Mouse (Mus musculus) testis, postnatal 14 days (tissue): ENCODE results near the gene Dapk3.
A peak's percentile ranks its signal among the peaks of the same experiment; 100 is the strongest.
"Not testable (repeated sequence)": the region's sequence is repeated elsewhere in the genome, so short reads cannot be mapped to it uniquely, and the experiment has no call there.

Experiments used
- DNase-seq: peaks from one replicate; pipeline ENCODE4 v3.0.0; 2021; ENCODE audit warnings: low spot score

Dapk3 gene

DNA sequence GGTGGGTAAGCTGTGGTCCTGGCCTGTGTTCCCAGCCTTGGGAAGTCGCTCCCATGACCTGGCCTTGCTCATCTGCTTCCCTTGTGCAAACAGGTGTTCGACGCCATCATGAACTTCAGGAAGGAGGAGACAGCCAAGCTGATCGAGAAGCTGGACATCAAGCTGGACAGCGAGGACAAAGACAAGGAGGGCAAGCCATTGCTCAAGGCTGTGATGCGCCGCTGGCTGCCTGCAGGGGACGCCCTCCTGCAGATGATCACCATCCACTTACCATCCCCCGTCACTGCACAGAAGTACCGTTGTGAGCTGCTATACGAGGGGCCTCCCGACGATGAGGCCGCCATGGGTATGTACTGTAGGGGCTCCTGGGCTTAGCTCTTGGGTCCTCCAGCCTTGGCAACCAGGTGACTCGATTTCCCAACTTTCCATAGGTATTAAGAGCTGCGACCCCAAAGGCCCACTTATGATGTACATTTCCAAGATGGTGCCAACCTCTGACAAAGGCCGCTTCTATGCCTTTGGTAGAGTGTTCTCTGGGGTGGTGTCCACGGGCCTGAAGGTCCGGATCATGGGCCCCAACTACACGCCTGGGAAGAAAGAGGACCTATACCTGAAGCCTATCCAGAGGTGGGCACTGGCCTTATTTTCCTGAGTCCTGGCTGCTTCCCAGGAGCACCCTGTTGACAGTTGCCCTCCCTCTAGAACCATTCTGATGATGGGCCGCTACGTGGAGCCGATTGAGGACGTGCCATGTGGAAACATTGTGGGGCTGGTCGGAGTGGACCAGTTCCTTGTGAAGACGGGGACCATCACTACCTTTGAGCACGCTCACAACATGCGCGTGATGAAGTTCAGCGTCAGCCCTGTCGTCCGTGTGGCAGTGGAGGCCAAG, 3.1 kb upstream of the Dapk3 start:
- no peak for DNase-seq

DNA sequence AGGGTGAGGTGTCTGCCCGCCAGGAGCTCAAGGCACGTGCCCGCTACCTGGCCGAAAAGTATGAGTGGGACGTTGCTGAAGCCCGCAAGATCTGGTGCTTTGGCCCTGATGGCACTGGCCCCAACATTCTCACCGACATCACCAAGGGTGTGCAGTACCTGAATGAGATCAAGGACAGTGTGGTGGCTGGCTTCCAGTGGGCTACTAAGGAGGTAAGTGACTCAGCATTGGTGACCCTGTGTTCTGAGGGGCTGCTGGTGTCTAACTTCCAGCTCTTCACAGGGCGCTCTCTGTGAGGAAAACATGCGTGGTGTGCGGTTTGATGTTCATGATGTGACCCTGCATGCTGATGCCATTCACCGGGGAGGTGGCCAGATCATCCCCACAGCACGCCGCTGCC, 1.9 kb upstream of the Dapk3 start:
- no peak for DNase-seq

DNA sequence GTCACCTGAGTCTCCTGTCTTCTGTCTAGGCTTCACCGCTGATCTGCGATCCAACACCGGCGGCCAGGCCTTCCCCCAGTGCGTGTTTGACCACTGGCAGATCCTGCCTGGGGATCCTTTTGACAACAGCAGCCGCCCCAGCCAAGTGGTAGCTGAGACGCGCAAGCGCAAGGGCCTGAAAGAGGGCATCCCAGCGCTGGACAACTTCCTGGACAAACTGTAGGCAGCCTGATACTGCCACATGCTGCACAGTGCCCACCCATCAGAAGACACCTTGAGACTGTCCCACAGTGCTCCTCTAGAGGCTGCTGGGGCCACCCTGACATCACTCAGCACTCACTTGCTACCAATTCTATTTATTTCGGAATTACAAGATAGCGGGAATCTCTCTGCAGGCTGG, 945 bp upstream of the Dapk3 start:
- not testable (repeated sequence) for DNase-seq

DNA sequence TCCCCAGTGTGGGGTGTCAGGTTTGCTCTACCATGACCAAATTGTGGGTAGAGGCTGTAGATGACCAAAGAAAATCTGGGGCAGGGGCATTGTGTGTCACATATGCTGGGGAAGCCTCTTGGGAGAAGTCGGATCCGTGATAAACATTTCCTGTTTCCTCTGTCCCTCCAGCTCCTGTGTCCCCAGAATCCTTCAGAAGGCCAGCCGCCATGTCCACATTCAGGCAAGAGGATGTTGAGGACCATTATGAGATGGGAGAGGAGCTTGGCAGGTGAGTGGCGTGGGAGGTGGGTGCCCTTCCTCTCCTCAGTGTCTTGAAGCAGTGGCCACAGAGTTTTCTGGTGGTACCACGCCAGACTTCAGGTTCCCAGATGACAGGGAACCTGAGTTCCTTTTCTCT, 1.0 kb downstream of the Dapk3 start, which contains the start of gene 4930442H23Rik:
Gene 4930442H23Rik, minus strand, starts transcription at position 45 of the 400 bp plus-strand sequence.
- DNase-seq: no peak

DNA sequence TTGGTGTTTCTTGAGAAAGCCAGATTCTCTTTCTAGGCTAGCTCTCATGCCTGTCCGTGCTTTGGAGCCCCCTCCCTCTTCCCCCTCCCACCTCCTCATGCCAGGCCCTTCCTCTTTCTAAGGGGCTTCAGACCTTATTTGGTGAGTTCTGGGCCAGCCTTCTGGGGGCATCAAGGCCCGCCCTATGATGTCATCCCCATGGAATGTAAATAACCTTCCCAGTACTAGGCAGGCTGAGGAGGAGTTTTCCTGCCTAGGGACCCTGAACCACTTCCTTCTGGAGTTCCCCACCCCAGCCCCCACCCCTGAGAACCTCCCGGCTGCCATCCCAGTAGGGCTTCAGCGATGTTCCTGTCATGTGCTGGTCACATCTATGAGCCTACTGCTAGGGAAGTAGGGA, 2.0 kb downstream of the Dapk3 start:
- DNase-seq: no peak

DNA sequence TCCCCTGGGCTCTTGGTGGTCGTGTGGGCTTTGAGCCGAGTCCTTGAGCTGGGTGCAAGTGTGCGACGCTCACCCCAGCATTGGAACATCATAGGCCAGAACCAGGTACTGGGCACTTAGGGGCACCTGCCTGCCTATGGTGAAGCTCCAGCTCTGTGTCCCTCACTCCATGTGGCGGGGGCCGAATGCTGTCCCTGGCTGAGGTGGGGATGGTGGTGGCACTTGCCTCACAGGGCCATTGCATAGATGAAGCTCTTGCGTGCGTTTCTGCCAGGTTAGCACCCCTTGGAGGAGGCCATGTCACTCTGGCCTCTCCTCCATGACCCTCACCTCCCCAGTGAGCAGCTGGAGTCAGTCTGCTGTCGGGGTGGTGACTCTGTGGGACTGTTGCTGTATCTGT, 4.4 kb downstream of the Dapk3 start:
- DNase-seq: no peak

DNA sequence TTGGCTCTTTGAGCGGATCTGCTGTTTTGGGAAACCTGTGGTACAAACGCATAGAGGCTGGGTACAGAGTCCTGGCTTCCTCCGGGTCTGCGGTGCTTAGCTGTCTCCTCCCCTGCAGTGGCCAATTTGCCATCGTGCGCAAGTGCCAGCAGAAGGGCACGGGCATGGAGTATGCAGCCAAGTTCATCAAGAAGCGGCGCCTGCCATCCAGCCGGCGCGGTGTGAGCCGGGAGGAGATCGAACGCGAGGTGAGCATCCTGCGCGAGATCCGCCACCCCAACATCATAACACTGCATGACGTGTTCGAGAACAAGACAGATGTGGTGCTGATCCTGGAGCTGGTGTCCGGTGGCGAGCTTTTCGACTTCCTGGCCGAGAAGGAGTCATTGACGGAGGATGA, 7.0 kb downstream of the Dapk3 start:
- DNase-seq: no peak

DNA sequence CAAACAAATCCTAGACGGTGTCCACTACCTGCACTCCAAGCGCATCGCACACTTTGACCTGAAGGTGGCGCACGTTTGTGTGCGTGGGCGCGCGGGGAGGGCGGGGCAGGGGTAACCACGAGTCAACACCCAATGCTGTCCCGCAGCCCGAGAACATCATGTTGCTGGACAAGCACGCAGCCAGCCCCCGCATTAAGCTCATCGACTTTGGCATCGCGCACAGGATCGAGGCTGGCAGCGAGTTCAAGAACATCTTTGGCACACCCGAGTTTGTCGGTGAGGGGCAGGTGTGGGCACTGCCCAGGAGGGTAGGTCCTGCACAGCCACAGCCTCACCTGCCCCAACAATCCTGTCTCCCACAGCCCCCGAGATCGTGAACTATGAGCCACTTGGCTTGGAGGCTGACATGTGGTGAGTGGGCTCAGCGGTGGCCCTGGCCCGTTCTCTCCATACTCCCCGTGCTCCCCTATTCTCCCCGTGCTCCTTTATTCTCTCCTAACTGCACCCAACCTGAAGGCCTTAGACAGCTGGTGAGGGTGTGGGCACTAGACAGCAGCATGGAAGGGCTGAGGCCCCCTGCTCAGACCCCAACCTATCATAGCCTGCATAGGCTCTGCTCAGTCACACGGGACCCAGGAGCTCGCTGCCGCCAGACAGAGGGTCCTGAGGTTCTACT, 7.6 kb downstream of the Dapk3 start:
- DNase-seq: no peak

DNA sequence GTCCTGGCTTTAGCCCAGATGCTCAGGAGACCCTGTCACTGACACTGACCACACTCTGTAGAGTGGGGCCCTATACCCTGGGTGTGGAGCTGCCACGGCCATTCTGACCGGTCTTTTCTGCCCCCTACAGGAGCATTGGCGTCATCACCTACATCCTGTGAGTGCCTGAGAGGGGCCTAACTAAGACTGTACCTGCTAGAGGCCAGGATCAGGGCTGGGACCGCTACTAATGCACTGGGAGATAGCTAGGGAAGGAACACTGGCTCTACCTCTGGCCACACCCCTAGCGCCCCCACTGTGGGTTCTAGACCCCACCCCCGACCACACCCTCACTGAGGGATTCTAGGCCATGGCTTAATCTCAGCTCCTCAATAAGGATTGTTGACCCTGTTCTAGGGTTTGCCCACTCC, 8.1 kb downstream of the Dapk3 start:
- no peak for DNase-seq

DNA sequence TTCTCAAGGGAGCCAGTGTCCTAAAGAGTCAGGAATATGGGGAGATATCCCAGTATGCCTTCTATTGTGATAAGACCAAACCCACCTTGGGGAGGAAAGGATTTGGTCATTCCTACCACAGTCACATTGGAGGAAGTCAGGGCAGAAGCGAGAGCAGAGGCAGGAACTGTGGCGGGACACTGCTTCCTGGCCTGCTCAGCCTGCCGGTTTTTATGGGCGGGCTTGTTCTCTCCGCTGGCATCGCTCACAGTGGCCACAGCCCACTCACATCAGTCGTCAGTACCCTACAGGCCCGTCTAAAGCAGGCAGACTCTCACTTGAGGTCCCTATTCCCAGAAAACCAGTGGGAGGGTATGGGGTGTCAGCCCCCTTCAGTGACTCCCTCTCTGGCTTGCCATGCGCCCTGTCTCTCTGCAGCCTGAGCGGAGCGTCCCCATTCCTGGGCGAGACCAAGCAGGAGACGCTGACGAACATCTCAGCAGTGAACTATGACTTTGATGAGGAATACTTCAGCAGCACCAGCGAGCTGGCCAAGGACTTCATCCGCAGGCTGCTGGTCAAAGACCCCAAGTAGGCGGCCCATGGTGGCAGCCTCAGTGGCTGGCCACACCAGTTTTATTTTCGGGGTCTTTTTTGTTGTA, 8.7 kb downstream of the Dapk3 start:
- no peak for DNase-seq

DNA sequence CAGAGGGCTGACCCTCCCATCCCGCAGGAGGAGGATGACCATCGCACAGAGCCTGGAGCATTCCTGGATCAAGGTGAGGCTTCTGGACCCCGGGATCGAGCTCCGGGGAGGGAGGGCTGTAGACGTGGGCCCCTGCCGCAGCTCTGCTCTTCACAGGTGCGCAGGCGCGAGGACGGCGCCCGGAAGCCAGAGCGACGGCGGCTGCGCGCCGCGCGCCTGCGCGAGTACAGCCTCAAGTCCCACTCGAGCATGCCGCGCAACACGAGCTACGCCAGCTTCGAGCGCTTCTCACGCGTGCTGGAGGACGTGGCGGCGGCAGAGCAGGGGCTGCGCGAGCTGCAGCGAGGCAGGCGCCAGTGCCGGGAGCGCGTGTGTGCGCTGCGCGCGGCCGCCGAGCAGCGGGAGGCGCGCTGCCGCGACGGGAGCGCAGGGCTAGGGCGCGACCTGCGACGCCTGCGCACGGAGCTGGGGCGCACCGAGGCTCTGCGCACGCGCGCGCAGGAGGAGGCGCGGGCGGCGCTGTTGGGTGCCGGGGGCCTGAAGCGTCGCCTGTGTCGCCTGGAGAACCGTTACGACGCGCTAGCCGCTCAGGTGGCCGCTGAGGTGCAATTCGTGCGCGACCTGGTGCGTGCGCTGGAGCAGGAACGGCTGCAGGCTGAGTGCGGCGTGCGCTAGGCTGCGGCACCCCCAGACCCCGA, 9.6 kb downstream of the Dapk3 start:
- DNase-seq: peak; percentile 79

DNA sequence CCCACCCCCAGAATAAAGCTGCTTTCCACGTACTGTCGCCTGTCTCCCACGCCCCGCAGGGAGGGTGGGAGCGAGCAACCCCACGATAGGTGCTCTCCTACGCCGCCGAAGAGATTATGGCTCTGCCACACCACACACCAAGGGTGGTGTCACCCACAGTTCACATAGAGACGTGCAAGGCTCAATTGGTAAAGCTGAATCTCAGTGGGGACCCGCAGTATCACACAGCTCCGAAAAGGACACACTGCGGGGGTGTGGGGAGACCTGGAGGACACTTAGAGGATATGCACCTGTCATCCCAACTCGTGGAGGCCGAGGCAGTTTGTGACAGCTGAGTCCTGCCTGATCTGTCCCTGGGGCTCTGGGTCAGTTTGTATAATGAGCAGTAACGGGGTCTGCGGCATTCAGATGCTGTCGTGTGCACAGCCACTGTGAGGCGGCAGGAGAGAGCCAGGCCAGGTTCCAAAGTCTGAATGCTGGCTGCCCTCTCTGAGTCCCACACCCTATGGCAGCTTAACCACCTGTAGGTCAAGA, 10.2 kb downstream of the Dapk3 start:
- no peak for DNase-seq

DNA sequence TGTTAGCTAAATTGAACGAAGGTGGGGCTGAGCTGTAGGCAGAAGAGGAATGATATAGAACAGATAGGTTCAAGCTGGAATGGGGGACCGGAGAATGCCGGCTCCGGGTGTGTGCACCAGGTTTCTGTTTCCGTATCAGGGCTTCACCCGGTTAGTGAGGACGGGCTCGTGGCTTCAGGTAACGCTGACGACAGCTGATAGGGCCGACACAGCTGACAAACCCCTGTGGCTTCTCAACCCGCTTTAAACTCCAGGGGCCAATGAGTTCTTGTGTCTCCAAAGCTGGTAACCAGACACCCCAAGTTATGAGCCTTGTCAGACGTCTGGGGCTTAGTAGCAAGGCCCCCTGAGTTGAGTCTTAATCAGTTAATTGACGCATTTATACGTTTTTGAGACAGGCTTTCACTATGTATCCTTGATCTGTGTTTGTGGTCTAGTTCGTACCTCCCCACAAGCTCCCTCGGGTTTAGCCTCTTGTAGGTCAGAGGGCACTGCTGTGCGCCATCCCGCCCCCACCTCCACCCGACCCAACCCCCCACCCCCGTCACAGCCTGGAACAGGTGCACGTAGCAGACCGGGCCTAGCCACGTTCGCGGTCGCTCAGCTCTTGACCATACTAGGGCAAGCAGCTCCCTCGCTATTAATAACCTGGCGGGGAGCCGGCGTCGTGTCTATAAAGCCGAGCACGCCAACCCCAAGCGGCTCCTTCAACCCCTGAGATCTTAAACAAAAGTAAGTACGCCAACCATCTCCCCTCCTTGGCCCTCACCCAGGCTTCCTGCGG, 11.4 kb downstream of the Dapk3 start:
- DNase-seq: peak; percentile 56

DNA sequence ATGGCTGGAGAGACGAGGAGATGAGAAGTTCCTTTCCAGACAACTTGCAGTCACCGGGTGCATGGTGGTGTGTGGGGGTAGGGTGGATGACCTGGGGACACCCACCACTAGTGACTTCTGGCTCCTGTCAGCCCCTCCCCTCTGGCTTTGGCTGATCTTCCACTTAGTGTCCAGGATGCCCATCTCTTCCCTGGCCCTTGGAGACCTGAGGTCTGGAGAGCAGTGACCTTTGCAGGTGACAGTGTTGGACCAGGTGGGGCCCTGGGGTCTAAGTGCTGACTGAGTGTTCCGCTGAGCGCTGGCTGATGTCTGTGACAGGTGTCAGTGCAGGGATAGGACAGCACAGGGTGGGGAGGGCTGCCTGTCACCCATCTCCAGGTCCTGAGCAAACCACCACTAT, 12.5 kb downstream of the Dapk3 start:
- no peak for DNase-seq

DNA sequence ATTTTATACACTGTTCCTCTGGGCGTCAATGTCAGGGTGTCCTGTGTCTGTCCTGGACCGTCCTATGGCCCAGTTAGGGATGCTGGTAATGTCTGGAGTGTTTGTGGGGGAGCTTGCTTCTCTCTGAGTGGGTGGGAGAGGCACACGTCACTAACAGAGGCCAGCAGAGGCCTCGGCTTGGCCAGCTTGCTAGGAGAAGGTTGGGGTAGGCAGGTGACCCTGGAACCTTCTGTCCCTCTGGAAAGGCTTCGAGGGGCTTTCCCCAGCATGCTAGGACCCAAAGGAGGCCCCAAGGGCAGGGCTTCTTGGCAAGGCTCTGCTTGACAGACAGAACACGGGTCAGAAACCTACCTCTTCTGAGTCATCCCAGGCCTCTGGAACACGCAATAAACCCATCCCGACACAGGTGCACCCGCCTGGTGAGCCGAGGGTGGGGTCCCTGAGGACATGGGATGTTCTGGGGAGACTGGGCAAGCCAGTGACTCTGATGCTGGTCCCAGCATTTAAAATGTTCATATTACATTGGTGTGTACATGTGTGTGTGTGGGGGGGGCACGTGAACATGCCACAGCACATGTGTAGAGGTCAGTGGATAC, 13.8 kb downstream of the Dapk3 start:
- no peak for DNase-seq

DNA sequence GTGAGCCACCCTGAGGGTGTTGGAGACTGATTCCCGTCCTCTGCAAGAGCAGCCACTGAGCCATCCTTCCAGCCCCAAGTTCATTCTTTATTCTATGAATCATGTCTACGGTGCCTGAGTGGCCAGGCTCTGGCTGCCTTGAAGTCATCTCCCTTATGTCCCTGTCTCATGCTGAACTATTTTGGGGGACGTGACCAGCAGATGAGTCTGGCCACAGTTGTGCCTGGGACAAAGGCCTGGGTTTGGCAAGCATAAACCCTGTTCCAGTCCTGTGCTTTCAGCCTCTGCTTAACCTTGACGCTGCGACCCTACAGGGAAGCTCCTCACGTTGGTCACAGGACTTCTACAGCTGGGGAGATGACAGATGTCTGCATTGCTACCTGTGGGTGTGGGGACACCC, 14.5 kb downstream of the Dapk3 start:
- no peak for DNase-seq

DNA sequence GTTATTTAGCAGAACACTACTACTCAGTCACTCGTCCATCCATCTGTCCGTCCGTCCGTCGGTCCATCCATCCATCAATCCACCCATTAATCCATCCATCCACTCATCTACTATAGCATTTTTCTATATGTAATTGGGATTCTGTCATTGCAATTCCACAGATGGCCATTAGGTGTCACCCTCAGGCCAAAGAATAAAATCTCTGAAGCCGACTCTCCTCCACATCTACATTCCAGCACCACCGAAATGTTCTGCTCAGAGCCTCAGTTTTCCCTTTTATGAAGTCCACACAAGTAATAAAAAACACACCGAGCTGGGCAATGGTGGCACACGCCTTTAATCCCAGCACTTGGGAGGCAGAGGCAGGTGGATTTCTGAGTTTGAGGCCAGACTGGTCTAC, 15.4 kb downstream of the Dapk3 start:
- DNase-seq: no peak

DNA sequence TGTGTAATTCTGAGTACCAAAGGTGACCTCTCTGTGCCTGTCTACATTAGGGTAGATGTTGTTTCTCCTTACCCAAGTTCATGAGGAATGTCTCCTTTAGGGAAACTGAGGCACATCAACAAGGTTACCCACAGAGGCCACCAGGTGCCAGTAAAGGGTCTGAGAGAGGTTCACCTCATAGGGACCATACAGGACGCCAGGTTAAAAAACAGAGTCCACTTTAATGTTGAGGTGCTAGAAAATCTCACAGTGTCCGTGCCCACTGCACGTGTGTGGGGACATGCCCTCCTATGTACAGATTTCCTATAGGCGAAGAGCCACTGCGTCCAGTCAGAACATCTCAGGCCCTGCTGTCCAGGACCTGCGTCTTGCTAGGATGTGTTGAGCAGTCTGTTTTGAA, 16.2 kb downstream of the Dapk3 start:
- DNase-seq: no peak

DNA sequence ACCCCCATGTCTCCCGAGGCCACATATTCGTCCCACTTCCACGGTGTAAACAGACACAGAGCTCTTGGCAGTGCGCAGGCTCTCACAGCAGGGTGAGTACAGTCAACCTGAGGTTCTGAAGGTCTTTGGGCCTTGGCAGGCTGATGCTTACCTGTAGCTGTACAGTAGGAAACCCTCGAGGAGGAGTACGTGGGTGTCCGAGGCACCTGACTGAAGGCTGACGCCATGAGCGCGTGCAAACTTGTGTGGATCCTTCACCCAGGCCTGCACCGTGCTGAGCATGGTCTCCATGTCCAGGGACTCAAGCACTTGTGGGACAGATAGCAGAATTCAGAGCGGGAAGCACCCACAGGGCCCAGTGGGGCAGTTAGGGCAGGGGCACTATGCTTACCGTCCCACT, 17.3 kb downstream of the Dapk3 start:
- no peak for DNase-seq

DNA sequence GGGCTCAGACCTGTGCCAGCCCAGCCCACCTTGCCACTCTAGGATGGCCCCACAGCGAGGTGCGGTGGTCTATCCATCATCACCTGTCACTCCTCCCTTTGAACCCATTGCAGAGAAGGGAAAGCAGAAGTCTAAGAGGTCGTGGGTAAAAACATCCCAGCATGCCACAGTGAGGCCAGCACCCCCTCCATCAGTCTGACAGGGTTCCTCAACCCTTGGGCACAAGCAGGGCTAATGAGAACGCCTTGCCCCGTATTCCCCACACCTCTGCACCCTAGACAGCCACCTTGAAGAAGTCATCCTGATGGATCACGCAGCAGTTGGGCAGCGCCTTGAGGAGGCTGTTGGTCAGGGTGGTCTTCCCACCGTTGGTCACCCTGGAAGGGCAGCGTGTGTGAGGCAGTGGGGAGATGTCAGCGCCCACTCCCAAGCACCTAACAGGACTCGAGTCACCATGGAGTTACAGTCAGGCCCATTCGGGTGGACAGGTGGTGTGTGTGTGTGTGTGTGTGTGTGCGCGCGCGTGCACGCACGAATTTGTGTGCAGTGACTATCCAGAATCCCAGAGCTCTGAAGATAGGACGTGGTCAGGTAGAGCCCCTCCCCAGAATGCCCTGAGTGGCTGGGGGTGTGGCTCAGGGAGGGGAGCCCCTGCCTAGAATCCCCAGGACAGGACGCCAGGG, 17.9 kb downstream of the Dapk3 start:
- DNase-seq: no peak
